Mouse (Mus musculus) right cerebral cortex, postnatal 25 days (tissue): Measurements from ENCODE around the gene Trim45.

ENCODE experiments used
- DNase-seq: peaks from one replicate; pipeline ENCODE4 v3.0.0; 2022

Gene Trim45

DNA sequence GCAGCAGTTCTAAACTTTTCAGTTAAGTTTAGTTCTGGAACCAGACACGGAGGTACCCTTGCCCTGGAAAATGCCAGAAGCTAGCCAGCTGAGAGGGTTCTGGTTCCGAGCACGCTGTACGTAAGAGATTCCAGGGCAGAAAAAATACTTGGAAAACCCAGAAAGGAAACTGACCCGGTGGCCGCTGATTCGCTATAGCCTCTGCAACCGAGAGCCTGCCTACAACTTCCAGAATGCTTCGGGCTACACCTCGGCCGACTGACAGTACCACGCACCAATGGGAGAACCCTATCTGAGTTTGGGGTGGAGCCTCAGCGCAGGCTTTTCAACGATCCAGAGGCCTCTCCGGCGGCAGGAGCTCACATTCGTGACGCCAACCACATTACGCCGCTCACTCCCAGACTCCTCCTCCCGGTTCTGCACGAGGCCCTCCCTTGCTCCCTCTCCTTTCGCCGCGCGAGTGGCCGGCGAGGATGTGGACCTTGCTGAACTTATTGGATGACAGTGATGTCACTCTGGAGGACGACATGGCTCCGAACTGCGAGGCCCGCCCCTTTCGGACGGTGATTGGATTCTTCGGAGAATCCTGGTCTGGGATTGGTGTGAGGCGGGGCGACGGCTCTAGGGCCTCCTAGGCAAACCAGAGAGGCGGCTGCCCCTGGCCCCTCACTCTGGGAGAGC is at the start of gene Trim45:
Gene Trim45 (plus strand): TSS at position 378 of the 681 bp plus-strand sequence.
- DNase-seq, result peak; percentile 100

DNA sequence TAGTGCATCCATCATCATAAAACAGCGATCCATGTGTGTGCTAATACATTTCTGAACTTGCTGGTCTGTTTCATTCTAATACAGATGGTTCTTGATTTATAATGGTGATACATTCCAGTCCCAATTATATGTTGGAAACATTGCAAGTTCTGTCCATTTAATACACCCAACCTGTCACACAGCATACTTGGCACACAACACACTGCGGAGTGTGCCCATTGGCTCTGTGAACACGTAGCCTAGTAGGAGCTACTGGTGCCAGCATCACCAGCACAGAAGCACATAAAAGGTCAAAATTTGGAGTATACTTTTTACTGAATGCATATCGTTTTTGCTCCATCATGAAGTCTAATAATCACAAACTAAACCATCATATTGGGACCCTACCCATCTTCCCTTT is 44.9 kb upstream of the Trim45 start:
- DNase-seq, result no peak

DNA sequence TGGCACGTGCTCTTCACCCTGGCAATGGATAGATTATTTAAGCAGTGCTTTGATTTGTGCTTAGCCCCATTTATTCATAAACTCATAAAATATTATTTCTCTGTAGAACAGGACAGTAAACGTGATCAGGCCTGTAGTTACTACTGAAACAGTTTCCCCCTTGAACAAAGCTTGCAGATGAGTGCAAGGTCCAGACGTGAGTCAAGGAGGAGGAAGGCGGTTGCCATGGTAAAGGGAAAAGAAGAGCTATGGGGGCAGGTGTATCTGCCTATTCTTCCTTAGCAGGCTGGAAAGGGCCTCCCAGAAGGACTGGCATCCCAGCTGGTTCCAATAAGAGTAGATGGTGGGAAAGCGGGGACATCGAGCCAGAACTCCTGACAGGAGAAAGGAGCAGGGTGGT is 40.6 kb upstream of the Trim45 start:
- DNase-seq, result no peak

DNA sequence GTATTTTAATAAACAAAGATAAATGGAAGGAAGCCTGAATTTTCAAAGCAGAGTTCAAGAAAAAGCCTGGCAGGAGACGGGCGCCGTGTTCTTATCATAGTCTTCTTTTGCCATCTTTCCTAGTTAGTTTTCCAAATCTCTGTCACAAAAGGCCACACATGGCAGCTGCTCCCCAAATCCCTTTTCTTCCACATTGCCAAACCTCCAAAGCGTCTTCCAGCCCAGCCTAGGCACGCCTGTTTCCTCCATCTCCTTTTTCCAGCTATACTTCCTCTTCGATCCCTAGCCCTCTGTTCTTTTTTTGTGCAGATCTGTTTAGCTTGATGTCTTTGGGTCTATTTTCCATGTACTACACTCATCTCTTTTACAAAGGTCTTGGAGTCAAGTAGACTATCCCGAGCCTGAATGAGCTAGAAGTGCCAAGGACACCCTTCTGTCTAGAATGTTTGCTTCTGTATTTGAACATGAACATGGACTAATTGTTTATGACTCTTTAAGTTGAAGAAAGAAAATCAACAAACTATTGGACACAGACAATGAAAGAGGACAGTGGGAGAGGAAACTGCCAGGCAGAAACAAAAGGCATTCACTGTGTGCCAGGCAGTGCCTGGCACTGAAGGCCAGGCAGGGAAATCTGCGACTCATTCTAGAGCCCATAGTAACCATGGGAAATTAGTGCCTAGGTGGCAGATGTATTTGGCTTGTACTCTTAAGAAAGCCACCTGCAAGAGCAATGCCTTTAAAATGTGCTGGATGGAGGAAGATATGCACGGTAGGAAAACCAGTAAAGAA is 40.0 kb upstream of the Trim45 start:
- no peak for DNase-seq

DNA sequence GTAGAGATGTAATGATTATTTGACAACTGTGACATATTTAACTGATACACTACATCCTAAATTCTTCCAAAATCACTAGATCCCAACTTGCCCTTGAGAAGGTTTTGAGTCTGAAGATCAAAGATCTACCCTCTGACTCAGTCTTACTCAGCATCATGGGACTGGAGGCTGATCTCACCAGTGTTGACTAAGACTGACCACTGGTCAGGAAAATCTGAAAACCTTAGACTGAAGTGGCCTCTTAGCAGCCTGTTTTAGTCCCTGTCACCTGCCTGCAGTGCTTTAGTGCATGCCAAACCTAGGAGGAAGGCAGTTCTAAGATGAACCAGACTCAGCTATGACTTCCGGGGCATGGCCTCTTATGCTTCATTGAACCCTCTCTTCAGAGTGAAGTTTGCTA is 32.8 kb upstream of the Trim45 start:
- no peak for DNase-seq

DNA sequence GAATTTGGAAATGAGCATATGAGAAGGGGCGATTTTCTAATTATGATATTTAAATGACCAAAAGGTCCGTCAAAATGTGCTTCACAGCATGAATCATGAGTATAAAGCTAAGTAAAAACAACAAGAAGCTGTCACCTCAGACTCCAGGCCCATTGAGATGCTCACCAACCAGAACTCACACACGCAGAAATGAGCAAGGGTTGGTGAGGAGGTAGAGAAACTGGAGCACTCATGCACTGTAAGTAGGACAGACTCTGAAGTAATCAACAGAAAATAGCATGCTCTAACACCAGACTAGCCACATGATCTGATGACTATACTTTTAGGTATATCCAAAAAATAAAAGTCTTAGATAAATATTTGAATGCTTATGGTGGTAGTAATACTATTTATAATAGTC is 31.6 kb upstream of the Trim45 start:
- no peak for DNase-seq

DNA sequence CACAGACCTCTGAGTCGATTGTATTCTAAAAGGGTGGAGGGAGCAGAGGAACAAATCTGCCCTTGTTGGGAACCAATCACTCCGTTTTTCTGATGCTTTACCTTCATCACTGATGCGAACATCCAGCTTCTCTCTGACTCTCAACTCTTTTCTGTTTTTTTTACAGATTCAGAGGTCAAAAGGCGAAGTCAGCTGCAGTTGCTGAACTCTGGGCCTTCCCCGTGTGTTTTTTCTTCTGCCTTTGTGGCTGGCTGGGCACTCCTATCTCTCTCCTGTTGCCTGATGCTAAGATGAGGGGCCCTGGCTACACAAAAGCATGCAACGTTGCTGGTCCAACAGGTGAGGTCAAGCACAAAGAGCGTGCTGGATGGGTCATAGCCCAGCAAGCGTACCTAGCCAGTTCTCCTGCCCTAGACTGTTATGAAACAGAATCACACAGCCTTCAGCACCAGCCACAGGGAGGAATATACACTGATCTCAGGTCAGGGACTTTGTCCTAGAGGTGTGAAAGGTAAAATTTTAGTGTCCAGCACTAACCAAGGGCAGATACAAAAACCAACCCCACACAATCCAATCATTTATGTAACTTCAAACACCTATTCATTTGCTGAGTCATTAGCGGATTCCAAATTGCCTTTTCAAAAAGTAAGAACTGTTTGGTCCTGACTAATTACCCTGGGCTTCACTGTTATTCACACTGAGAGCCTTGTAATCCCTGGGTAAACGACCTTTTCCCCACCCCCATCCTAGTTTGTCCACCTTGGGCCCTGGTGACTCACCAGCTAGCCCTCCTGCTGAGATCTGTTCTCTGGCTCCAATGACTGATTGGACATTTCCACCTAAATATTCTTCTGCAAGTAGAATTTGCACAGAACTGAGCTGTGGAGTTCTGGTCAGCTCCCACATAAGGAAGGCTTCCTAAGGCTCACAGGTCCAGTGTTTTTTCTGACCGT is 29.3 kb upstream of the Trim45 start:
- no peak for DNase-seq

DNA sequence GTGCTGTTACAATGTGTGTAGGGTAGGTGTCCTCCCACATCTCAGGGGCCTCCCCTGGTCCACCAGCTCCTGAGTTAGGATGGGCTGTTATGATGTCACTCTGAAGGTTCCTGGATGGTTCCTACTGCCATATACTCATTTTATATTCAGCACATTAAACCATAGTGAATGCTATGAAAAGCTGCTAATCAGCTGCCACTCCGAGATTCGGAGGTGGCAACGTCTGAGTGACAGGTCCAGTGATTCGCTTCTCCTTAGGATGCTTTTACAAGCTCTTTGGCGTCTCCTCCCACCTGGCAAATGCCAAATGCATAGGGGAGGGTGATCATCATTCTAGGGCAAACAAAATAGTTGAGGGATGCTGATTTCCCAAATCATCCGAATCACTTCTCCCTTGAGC is 26.5 kb upstream of the Trim45 start:
- DNase-seq, result no peak

DNA sequence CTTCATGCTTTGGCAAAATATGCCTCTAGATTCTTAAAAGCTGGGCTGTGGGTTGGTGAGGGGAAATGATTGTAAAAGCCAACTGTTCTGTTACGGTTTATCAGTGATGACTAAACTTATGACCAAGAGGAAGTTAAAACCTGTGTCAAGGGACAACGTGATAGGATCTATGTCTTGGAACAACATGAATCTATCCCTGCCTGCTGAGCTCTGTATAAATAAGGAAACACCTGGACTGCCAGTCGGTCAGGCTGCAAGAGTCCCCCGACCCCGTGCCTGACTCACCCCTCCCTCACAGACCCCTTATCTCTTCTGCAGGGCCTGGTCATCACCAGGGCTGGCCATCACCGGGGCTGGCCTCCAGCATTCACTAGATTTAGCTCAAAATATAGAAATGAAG is 15.9 kb upstream of the Trim45 start:
- DNase-seq, result no peak

DNA sequence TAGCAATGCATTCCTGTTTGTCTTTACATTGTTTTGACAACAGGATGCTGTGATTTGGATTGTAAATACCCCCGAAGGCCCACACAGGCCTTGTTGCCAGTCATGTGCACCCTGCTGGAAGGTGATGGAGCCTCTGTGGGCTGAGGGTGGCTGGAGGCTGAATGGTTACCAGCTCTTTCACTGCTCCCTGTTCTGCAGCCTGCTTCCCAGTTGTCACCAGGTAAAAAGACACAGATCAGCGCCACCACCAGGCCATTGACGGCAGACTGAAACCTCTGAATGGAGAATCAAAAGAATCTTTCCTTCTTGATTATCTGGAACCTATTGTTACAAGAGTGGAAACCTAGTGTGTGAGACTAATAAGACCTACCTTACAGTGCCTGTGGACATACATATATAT is 15.1 kb upstream of the Trim45 start:
- no peak for DNase-seq

DNA sequence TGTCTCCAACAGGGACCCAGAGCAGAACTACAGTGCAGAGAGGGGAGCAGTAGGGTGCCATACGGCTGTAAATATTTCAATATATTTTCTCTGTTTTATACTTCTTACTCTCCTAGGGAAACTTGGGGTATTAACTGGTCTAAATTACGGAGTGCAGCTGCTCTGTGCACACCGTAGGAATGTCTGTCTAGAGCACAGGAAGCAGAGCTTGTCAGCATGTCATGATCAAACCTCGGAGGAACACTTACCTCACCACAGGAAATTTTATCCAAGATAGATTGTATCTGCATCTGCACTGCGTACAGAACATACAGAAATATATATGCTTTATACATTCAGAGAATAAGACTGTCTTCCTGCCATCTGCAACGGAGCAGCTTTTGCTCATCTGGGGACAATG is 13.4 kb upstream of the Trim45 start:
- no peak for DNase-seq

DNA sequence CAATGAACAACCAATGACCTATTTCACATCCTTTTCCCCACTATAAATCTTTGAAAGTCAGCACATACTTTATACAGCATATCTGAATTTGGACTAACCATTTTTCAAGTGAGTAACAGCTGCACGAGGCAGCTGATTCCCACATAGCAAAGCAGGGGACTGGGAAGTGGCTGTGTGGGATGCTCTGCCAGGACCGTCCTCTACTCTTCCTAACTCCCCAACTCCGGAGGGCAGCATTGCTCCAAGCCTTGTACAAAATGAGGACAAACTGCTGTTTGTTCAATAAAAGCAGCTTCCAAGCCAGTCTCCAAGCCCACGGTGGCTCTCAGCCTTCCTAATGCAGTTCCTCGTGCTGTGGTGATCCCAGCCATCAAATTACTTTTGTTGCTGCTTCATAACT is 11.4 kb upstream of the Trim45 start:
- no peak for DNase-seq

DNA sequence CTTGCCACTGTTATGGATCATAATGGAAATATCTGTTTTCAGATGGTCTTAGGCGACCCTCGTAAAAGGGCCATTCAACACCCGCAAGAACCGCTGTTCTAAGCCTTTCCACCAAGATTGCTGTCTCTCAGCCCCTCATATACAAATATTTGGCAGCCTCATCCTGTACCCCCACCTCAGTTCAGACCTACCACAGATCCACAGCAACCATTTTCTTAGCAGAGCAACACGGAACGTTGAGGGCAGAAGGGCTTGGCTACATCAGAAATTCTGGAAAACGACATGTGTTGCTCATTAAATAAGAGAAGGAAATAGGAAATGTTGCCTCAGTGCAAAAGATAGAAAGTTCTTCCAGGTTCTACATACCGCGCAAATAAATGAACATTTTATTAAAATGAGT is 11.0 kb upstream of the Trim45 start:
- no peak for DNase-seq

DNA sequence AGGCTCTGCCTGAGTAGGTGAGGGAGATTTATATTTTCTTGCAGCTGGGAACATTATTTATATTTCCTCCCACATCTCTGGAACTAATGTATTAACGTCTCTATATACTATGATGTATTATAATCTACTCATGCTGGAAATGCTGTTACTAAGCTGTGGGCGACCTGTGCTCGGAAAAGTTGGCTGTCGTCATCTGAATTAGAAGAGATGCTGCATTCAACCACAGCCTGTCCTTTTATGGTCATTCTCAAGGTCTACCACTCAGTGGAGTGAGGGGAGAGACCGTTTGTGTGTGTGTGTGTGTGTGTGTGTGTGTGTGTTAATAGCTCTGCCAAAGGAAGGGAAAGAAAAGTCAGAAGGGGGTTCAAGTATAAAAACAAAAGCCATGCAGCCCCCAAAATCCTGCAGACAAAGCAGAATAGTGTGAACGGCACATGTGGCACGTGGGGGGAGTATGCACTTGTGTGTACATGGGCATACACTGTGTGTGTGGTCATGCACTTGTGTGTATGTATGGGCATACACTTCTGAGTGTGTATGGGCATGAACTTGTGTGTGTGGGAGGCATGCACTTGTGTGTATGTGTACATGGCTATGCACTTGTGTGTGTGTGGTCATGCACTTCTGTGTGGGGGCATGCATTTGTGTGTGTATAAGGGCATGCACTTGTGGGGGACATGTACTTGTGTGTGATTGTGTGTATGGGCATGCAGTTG is 10.3 kb upstream of the Trim45 start:
- DNase-seq, result no peak

DNA sequence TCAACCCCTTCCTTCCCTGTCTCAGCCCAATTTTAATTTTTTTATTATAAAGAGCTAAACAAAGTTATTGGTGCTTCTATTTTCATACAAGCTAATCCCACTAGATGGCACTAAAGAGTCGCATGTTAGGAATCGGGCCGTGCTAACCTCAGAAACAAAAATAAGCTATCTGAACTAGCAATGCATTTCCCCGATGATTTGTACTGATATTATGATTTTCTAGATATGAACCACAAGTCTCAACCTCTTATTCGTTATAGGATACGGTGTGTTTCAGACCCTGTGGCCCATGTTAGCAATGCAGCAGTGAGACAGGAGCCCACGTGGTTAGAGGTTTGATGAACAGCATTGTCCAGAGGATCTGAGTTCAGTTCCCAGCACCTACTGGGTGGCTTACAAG is 5.2 kb upstream of the Trim45 start:
- DNase-seq, result no peak

DNA sequence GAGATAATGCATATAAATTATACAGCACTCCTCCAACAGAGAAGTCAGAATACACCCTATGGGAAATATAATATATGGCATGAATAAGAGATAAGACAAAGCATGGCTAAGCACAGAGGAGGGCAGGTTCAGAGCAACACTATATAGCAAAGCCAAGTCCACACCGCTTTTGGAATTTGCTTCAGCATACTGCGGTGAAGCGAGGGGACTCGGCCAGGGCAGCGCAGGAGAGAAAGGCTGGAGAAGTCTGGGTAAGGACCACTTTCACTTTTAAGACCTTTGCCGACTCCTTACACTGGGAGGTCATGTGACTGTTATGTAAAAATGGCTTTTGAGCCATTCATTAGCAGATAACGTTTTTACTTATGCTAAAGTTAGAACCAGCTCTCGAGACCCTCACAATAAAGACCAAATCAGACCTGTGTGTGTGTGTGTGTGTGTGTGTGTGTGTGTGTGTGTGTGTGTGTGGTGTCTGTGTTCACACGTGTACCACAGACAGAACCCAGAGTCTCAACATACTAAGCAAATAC is 1.3 kb upstream of the Trim45 start:
- DNase-seq, result no peak

DNA sequence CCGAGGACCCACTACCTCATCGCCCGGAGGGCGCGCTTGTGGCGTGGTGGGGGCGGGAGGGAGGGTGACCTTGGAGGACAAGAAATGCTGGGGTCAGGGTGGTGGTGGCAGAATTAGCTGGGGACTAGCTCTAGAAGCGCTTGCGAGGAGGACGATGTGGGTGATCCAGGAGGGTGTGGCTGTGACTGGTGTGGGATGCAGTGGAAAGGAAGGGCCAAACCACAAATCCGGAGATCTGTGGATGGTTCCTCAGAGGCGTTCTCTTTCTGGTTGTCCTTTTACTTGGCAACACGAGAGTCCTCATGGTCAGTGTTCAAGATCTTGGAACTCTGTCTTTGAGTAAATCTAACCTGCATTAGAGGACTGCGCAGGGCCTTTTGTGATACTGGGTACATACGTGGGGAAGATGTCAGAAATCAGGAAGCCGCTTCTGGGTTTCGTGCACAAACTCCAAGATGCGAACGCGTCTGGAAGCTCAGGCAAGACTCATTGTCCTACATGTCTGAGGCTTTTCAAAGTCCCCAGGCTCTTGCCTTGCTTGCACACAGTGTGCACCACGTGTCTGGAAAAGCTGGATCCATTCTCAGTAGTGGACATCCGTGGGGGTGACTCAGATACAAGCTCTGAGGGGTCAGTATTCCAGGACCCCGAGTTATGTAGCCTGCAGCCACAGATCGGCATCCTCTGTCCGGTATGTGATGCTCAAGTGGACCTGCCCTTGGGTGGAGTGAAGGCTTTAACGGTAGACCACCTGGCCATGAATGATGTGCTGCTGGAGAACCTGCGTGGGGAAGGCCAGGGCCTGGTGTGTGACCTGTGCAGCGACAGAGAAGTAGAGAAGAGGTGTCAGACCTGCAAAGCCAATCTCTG is 739 bp downstream of the Trim45 start:
- DNase-seq, result no peak

DNA sequence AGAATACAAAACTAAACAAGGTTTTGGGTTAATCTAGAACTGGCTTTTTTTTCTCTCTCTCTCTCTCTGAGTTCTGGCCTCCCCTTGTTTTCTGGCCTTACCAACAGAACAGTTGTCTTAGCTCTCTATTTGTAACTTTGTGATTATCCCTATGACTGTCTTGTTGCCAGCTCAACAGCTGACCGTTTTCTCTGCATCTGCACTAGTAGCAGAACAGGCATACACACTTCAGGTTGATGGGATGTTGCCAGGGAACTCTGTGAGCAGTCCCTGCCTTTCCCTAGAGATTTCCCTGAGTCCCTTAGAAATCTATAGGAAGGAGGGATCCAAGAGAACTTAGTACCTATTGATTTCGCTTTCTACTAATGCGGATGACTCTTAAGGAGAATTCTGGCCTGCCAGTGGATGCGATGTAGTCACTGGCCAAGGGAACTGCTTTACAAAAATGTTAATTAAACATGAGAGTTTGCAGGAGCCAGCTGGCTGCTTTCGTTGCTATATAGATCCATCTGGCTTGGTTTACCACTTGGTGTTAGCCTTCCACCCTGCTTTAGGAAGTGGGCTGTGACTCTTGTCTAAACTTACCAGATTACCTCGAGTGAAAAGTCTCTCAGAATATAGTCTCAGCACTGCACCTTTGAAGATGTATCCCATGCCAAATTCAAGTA is 2.2 kb downstream of the Trim45 start:
- no peak for DNase-seq

DNA sequence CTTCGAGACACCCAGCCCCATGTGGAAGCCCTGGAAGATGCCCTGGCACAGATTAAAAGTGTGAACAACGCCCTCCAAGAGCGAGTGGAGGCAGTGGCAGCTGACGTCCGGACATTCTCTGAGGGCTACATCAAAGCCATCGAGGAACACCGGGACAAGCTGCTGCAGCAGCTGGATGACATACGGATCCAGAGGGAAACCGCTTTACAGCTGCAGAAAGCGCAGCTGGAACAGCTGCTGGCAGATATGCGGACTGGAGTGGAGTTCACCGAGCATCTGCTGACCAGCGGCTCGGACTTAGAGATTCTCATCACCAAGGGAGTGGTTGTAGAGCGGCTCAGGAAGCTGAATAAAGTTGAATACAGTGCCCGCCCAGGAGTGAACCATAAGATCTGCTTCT is 3.2 kb downstream of the Trim45 start:
- no peak for DNase-seq

DNA sequence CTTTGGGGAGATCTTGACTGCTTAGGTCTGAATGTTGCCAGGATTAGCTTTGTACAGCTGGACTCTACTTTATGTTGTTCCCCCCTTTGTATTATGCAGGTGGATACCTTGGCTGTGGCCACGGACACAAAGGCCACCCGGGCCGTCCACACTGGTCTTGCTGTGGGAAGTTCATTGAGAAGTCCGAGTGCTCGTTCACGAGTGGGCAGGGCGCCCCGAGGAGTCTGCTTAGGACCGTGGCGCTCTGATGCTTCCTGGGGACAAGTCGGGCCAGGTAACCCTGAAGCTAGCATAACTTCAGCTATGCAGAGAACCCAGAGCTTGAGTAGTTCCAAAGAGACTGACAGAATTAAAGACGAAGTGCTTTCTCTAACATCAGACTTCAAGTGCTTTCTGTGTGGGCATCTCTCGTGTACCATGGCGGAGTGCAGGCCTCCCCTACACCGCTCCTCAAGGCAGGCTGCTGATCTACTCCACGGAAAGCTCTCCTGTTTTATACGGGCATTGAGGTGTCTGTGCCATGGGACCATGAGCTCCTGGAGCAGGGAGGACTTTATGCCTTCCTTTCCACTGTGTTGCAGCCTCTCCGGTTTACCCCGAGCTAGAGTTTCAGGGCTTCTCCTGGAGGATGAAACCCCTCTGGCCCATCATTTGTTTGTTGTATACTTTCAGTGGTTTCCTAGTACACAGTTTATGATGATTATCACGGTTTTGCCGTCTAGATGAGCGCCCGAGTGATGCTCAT is 9.5 kb downstream of the Trim45 start:
- DNase-seq, result no peak
